Mouse (Mus musculus): ENCODE data around the gene Cnr2. TPM values are rescaled to one million over a fixed set of nuclear protein-coding genes. Genes with fewer than 3 reads are reported as not detected.
A peak's percentile ranks its signal among the peaks of the same experiment; 100 is the strongest.

Gene Cnr2
- polyA plus RNA-seq, 1 experiment from 2014 or later = 0.08 TPM

GRCm38 (mm10) chr4:135880018-135880417 lies 15.2 kb upstream of the Cnr2 start:
- no peak overlapping the region for H3K27ac ChIP-seq (replicated peaks)
- ATAC-seq (replicated peaks) = no peak
- no peaks in the 10 kb centered on the region for H3K27me3 ChIP-seq
- no peak overlapping the region for H3K4me2 ChIP-seq (replicated peaks)
- no peak overlapping the region for H3K9ac ChIP-seq (replicated peaks)
- peaks cover 16% of the 10 kb centered on the region for H3K4me1 ChIP-seq
- WGBS = 93% methylated on average over 6 of the region's 6 CpGs
- H3K36me3 ChIP-seq = no peaks in the 10 kb centered on the region
- H3K9me3 ChIP-seq = no peaks in the 10 kb centered on the region
- H3K4me3 ChIP-seq = no peak overlapping the region

- 82% methylated on average over 10 of the region's 10 CpGs for WGBS
Observed at GRCm38 (mm10) chr4:135880576-135880975, 14.6 kb upstream of the Cnr2 start.

GRCm38 (mm10) chr4:135882023-135882422 lies 13.2 kb upstream of the Cnr2 start:
- Histone ChIP-seq H3K4me3 (no peak overlapping the region), H3K36me3 (no peaks in the 10 kb centered on the region), H3K9me3 (no peaks in the 10 kb centered on the region), H3K4me2 (replicated peaks) (no peak overlapping the region), H3K4me1 (peaks cover 1% of the 10 kb centered on the region), H3K27ac (replicated peaks) (no peak overlapping the region), H3K27me3 (no peaks in the 10 kb centered on the region), H3K9ac (replicated peaks) (no peak overlapping the region)
- no peak for ATAC-seq (replicated peaks)
- 86% methylated on average over 6 of the region's 6 CpGs for WGBS

More at GRCm38 (mm10) chr4:135880576-135880975, 14.6 kb upstream of the Cnr2 start:
- no peak overlapping the region for H3K9ac ChIP-seq (replicated peaks)
- H3K4me3 ChIP-seq = no peak overlapping the region
- H3K36me3 ChIP-seq = no peaks in the 10 kb centered on the region
- H3K4me1 ChIP-seq = peaks cover 16% of the 10 kb centered on the region
- no peaks in the 10 kb centered on the region for H3K27me3 ChIP-seq
- H3K9me3 ChIP-seq = no peaks in the 10 kb centered on the region
- H3K4me2 ChIP-seq (replicated peaks) = no peak overlapping the region
- no peak for ATAC-seq (replicated peaks)
- H3K27ac ChIP-seq (replicated peaks) = no peak overlapping the region

- no peak for ATAC-seq (replicated peaks)
- H3K4me3 ChIP-seq = no peak overlapping the region
- WGBS = 45% methylated on average over 10 of the region's 10 CpGs
Observed at GRCm38 (mm10) chr4:135883401-135883851, 11.8 kb upstream of the Cnr2 start.

GRCm38 (mm10) chr4:135883881-135884516 lies 11.2 kb upstream of the Cnr2 start:
- H3K4me1 ChIP-seq = no peaks in the 10 kb centered on the region
- 70% methylated on average over 7 of the region's 7 CpGs for WGBS
- no peak overlapping the region for H3K9ac ChIP-seq (replicated peaks)

More at GRCm38 (mm10) chr4:135883401-135883851, 11.8 kb upstream of the Cnr2 start:
- H3K9me3 ChIP-seq = no peaks in the 10 kb centered on the region
- no peaks in the 10 kb centered on the region for H3K27me3 ChIP-seq
- H3K36me3 ChIP-seq = no peaks in the 10 kb centered on the region
- no peak overlapping the region for H3K4me2 ChIP-seq (replicated peaks)
- H3K4me1 ChIP-seq = no peaks in the 10 kb centered on the region
- no peak overlapping the region for H3K9ac ChIP-seq (replicated peaks)
- no peak overlapping the region for H3K27ac ChIP-seq (replicated peaks)

GRCm38 (mm10) chr4:135884531-135884930 lies 10.7 kb upstream of the Cnr2 start:
- WGBS = 51% methylated on average over 6 of the region's 6 CpGs
- Histone ChIP-seq H3K27me3 (no peaks in the 10 kb centered on the region), H3K4me1 (no peaks in the 10 kb centered on the region), H3K4me3 (no peak overlapping the region), H3K27ac (replicated peaks) (no peak overlapping the region), H3K4me2 (replicated peaks) (no peak overlapping the region), H3K36me3 (no peaks in the 10 kb centered on the region), H3K9me3 (no peaks in the 10 kb centered on the region), H3K9ac (replicated peaks) (no peak overlapping the region)
- no peak for ATAC-seq (replicated peaks)

More at GRCm38 (mm10) chr4:135883881-135884516, 11.2 kb upstream of the Cnr2 start:
- ATAC-seq (replicated peaks) = no peak
- H3K27me3 ChIP-seq = no peaks in the 10 kb centered on the region
- no peak overlapping the region for H3K27ac ChIP-seq (replicated peaks)
- no peaks in the 10 kb centered on the region for H3K9me3 ChIP-seq
- H3K4me3 ChIP-seq = no peak overlapping the region
- no peaks in the 10 kb centered on the region for H3K36me3 ChIP-seq
- H3K4me2 ChIP-seq (replicated peaks) = no peak overlapping the region

- 90% methylated on average over 12 of the region's 12 CpGs for WGBS
- no peak overlapping the region for H3K4me2 ChIP-seq (replicated peaks)
- no peaks in the 10 kb centered on the region for H3K27me3 ChIP-seq
- no peak for ATAC-seq (replicated peaks)
- H3K27ac ChIP-seq (replicated peaks) = no peak overlapping the region
- H3K36me3 ChIP-seq = no peaks in the 10 kb centered on the region
- no peaks in the 10 kb centered on the region for H3K4me1 ChIP-seq
- no peak overlapping the region for H3K4me3 ChIP-seq
- no peak overlapping the region for H3K9ac ChIP-seq (replicated peaks)
- H3K9me3 ChIP-seq = no peaks in the 10 kb centered on the region
Observed at GRCm38 (mm10) chr4:135885676-135886075, 9.5 kb upstream of the Cnr2 start.

GRCm38 (mm10) chr4:135886184-135886583 lies 9.0 kb upstream of the Cnr2 start:
- Histone ChIP-seq H3K4me2 (replicated peaks) (no peak overlapping the region), H3K36me3 (no peaks in the 10 kb centered on the region), H3K9me3 (no peaks in the 10 kb centered on the region), H3K4me3 (no peak overlapping the region), H3K9ac (replicated peaks) (no peak overlapping the region), H3K27me3 (no peaks in the 10 kb centered on the region), H3K4me1 (no peaks in the 10 kb centered on the region), H3K27ac (replicated peaks) (no peak overlapping the region)
- ATAC-seq (replicated peaks) = no peak
- WGBS = 87% methylated on average over 4 of the region's 4 CpGs

GRCm38 (mm10) chr4:135888448-135889057 lies 6.6 kb upstream of the Cnr2 start:
- H3K27me3 ChIP-seq = no peaks in the 10 kb centered on the region
- no peaks in the 10 kb centered on the region for H3K9me3 ChIP-seq
- no peak overlapping the region for H3K4me3 ChIP-seq
- no peaks in the 10 kb centered on the region for H3K4me1 ChIP-seq
- no peak overlapping the region for H3K27ac ChIP-seq (replicated peaks)
- no peak overlapping the region for H3K9ac ChIP-seq (replicated peaks)
- 92% methylated on average over 24 of the region's 24 CpGs for WGBS
- no peak overlapping the region for H3K4me2 ChIP-seq (replicated peaks)
- ATAC-seq (replicated peaks) = no peak
- H3K36me3 ChIP-seq = no peaks in the 10 kb centered on the region

GRCm38 (mm10) chr4:135889146-135889883 lies 5.9 kb upstream of the Cnr2 start:
- H3K4me3 ChIP-seq = no peak overlapping the region
- no peak overlapping the region for H3K4me2 ChIP-seq (replicated peaks)
- no peak for ATAC-seq (replicated peaks)
- H3K36me3 ChIP-seq = no peaks in the 10 kb centered on the region
- no peaks in the 10 kb centered on the region for H3K9me3 ChIP-seq
- H3K9ac ChIP-seq (replicated peaks) = no peak overlapping the region
- no peaks in the 10 kb centered on the region for H3K27me3 ChIP-seq
- no peaks in the 10 kb centered on the region for H3K4me1 ChIP-seq
- 84% methylated on average over 7 of the region's 7 CpGs for WGBS
- no peak overlapping the region for H3K27ac ChIP-seq (replicated peaks)

GRCm38 (mm10) chr4:135889884-135890283 lies 5.3 kb upstream of the Cnr2 start:
- no peaks in the 10 kb centered on the region for H3K27me3 ChIP-seq
- H3K27ac ChIP-seq (replicated peaks) = no peak overlapping the region
- no peaks in the 10 kb centered on the region for H3K4me1 ChIP-seq
- H3K9me3 ChIP-seq = no peaks in the 10 kb centered on the region
- no peak overlapping the region for H3K4me3 ChIP-seq
- H3K9ac ChIP-seq (replicated peaks) = no peak overlapping the region
- ATAC-seq (replicated peaks) = peak; percentile 57; the same call in 1 of the 2 replicates
- H3K36me3 ChIP-seq = no peaks in the 10 kb centered on the region
- H3K4me2 ChIP-seq (replicated peaks) = no peak overlapping the region
- WGBS = 8% methylated on average over 4 of the region's 4 CpGs

- no peaks in the 10 kb centered on the region for H3K9me3 ChIP-seq
- no peak overlapping the region for H3K9ac ChIP-seq (replicated peaks)
- 85% methylated on average over 2 of the region's 2 CpGs for WGBS
- H3K4me1 ChIP-seq = no peaks in the 10 kb centered on the region
- no peaks in the 10 kb centered on the region for H3K27me3 ChIP-seq
- no peak for ATAC-seq (replicated peaks)
- H3K4me3 ChIP-seq = no peak overlapping the region
- H3K4me2 ChIP-seq (replicated peaks) = no peak overlapping the region
- no peaks in the 10 kb centered on the region for H3K36me3 ChIP-seq
- H3K27ac ChIP-seq (replicated peaks) = no peak overlapping the region
Observed at GRCm38 (mm10) chr4:135891539-135891938, 3.7 kb upstream of the Cnr2 start.

Measured in forebrain, embryonic 15.5 days (tissue).